Mouse (Mus musculus) ovary, adult 18-20 months (tissue): ENCODE results near the gene Ffar3.
"Not testable (repeated sequence)": the region's sequence is repeated elsewhere in the genome, so short reads cannot be mapped to it uniquely, and the experiment has no call there.

Experiments
- DNase-seq: peaks from one replicate; pipeline ENCODE4 v3.0.0; 2022; ENCODE audit warnings: low spot score, mixed read lengths

Gene Ffar3

DNA sequence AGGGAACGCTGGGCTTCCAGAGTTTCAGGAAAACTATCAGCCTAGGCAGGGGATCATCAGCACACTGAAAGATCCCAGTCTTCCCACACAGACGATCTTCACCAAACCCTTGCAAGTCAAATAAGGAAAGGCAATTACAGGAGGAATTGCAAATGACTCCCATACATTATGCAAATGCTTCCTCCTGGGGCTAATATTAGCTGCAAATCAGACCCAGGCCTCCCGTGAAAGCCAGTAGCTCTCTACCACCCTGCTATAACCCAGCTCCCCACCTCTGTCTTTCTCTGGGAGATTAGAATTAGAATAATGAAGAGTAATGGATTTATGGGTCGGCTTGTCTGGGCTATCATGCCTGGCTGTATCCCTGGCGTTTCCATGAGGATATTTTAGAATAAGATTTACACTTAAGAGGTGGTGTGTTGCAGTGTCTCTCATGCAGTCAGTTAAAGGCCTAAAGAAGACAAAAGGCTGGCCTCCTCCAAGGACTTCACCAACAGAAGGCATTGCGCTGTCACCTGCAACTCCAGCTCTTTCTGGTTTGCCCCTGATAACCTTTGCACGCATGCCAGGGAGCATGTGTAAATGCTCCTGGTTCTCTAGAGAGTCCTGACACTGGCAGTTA, 11.2 kb downstream of the Ffar3 start:
- no peak for DNase-seq

DNA sequence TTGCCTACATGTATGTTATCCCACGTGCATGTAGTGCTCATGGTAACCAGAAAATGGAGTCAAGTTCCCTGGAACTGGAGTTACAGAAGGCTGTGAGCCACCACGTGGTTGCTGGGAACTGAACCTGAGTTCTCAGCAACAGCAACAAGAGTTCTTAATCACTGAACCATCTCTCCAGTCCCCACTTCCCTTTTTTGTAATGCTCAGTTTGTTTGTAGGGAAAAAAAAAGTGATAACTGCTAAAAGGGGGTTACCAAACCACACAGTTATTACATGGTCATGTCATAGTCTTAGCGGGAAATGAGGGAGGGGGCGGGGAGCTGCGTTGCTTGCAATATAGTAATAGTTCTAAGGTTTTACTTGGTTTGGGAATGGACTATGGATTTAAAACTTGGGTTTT, 13.9 kb downstream of the Ffar3 start:
- no peak for DNase-seq

DNA sequence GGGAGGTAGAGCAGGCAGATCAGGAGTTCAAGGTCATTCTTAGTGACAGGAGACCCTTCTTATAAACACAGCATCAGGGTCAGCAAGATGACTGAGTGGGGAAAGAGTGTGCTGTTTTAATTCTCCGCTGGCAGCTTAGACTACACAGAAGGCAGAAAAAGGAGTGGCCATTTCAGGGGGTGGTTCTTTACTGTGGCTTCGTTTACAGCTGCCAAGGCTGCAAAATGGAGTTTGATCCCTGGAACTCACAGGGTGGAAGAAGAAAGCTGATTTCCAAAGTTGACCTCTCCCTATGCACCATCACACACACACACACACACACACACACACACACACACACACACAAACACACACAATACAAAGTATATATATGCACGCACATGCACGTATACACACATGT, 14.6 kb downstream of the Ffar3 start:
- DNase-seq: no peak

DNA sequence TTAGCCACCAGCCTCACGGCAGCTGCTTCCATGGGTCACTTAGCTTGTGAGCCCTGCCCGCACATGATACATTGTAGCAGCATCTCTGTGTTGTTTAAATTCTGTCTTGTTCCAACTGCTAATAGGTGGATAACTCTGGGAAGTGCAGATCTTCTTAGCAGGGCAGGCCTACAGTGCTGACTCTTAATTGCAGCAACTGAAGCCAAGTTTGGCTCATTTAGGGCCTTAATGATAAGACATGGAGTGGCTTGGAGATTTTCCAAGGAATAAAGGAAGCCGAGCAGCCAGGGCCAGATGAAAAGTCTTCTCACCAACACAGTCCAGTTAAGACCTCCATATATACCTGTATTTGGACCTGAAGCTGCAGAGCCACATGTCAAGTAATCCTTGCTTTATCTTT, 15.7 kb downstream of the Ffar3 start:
- DNase-seq: peak; percentile 11

DNA sequence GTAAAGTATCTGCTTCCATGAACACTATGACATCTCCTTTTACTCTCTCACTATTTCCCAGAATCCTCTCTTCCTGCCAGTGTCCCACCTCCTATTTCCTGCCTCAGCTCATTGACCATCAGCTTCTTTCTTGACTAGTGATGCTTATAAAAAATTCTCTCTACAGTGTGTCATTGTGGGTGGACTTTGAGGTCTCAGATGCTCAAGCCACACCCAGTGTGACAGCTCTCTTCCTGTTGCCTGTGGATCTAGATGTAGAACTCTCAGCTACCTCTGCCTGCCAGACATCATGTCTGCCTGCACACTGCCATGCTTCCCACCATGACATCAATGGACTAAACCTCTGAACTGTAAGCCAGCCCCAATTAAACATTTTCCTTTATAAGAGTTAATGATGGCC, 18.7 kb downstream of the Ffar3 start:
- DNase-seq: no peak

DNA sequence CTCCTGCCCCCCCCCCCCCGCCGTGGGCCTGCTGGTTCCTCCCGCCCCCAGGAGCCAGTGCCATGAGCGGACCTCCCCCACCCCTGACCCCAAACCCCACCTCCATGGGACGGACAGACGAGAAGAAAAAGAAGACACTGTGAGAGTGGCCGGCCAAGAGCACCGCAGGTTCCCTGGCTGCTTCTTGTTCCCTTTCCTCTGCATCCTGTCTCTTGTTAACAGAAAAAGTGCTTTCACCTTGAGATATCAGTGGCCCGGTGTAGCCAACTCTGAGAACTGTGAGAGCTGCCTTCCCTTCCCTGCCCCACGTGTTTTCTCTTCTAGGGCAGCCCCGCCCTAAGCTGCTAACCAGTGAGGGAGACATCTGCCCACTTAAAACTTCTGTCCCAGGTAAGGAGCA, 23.3 kb downstream of the Ffar3 start:
- not testable (repeated sequence) for DNase-seq

DNA sequence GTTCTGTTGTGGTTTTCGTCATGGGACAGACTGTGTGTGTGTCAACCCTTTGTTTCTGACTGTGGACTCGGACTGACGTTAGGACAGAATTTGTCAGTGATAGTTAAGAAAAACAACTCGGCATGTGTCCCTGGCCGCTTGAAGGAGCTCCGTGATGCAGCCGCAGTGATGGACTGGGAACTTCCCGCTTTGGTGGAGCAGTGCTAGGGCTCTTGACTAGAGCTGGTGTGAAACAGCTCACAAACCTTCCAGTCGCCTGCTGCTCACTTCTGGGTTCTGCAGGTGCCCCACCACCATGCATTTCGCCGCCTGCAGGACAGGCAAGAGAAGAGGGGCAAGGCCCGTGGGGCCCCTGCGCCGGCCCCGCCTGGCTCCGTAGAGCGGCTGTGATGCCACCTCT, 23.7 kb downstream of the Ffar3 start:
- DNase-seq: no peak

DNA sequence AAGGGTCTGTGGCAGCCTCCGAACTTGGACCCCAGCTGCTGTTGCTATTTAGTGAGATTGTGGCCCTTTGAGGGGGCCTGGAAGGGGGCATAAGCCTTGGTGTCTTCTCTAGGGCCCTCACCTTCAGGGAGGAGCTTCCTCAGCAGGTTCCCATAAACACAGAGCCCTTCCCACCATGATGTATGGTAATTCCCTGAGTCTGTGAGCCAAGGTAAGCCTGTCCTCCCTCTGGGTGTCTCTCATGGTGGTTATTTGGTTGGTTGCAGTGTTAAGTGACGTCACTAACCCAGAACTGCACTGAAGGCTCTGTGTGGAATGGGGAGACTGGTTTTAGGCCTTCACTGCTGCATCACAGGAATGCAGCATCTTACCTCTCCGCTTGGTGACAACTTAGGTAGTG, 26.6 kb downstream of the Ffar3 start:
- no peak for DNase-seq

DNA sequence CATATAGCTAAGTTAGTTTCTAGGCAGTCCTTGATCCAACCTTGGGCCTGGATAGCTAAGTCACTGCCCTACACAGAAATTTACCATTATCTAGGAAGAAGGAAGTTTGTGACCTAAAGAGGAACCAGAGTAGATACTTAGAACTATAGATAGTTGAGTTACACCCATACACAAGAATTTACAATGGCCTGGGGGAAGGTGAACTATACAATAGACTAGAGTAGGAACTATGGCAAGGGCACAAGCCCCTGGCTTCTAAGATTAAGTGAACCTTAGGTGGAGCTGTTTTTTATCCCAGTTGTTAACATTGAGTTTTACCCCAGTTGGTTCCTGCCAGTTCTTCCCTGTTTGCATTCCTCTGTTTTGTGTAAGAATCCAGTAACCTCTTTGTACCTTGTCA, 27.1 kb downstream of the Ffar3 start:
- not testable (repeated sequence) for DNase-seq

DNA sequence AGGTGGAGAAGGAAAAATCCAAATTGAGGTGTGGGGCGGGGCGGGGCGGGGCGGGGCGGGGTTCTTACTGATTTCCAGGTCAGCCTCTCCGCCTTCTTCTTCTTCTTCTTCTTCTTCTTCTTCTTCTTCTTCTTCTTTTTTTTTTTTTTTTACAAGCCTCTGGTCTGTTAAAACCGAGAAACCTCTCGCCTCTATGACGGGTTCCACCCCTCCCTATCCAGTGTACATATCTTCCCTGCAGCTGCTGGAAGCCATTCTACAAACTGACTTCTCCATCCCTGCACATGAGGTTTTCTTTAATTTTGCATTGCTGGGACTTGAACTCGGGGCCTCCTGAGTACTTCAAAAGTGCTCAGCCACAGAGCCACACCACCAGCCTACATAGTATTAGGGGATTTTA, 29.3 kb downstream of the Ffar3 start:
- DNase-seq: no peak

DNA sequence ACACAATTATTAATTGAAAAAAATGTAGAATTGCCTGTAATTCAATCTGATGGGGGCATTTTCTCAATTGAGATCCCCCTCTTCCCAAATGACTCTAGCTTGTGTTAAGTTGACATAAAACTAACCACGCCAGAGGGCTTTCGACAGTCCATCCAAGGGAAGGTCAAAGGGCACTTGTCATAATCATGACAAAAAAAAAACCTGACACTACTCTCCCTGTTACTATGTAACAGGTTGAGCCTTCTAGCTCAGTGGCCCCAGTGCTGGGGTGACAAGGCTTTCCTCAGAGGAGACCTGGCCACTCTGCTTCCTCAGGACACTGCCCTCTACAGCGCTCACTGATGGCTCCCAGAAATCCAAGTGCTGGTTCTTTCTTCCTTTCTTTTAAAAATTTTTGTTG, 31.7 kb downstream of the Ffar3 start:
- no peak for DNase-seq

DNA sequence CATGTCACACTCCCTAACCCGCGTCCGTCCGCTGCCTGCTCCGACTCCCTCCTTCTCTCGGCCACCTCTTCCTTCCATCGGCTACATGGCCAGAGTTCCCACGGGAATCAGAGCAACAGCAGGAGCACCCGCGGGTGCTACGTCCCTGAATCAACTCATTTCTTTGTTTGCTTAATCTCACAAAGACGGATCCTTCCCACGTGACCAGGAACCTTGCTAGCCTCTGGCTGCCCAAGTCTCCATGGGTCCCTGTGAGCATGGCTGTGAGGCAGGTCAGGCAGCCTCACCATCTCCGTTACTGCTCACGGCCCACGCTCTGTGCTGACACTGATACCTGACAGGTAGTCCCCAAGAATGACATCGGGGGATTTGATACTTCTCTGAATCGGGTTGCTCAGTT, 32.3 kb downstream of the Ffar3 start, which contains the start of gene Ffar2:
Gene Ffar2, minus strand, starts transcription at position 101 of the 400 bp plus-strand sequence.
- no peak for DNase-seq

DNA sequence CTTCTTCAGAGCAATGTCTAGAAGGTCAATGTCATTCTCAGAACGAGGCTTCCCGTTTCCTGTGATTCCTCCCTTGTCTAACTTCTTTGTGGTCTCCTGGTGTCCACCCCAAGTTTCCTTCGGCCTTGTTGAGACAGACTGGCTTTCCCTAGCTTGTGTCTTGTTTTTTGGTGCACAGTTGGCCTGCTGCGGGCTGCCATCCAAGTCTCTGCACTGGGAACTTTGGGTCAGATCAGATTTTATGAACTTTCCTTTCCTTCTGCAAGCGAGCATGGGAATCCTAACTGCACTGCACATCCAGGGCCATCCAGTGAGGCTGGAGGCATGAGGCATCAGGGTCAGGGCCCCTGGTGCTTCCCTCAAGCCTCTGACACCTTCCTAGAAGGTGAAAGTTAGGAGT, 34.4 kb downstream of the Ffar3 start:
- DNase-seq: no peak

DNA sequence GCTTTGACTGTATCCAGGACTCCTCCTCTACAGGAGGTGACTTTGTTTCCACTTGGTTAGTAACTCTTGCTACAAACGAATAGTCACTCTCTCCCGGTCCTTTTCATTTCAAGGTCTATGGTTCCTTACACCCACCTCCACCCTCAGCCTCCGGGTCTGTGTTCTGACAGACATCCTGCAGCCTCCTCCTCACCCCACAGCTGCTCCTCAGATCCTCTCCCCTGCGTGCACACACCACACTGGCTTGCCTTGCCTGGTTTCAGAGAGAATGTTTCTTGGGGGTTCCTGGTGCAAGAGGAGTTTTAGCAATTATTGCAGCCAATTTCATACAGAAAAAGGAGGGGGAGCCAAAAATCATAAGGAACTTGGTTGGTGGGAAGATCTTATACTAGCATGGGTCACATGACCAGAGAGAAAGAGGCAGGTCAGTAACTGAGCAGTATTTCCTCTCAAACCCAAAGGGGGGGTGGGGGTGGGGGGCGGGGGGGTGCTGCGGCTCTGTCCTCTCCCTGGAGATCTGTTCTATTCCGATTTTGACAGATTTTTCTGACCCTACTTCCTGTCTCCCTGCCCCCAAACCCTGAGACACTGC, 35.0 kb downstream of the Ffar3 start:
- no peak for DNase-seq

DNA sequence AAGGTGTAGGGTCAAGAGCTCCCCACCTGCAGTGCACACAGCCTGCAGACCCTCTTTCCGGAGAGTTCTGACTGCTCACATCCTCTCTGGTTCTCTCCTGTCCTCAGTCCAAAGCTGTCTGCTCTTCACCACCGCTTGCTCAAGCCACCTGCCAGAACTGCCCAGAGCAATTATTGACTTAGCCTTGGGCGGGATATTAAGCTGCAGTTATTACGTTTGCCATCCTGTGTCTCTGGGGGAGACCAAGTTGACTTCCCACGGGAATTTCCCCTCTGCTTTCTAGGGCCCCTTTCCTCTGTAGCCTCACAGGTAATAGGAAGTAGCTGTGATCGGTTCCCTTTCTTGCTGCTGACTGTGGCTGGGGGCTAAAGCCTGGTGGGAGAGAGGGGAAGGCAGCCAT, 35.8 kb downstream of the Ffar3 start:
- no peak for DNase-seq

DNA sequence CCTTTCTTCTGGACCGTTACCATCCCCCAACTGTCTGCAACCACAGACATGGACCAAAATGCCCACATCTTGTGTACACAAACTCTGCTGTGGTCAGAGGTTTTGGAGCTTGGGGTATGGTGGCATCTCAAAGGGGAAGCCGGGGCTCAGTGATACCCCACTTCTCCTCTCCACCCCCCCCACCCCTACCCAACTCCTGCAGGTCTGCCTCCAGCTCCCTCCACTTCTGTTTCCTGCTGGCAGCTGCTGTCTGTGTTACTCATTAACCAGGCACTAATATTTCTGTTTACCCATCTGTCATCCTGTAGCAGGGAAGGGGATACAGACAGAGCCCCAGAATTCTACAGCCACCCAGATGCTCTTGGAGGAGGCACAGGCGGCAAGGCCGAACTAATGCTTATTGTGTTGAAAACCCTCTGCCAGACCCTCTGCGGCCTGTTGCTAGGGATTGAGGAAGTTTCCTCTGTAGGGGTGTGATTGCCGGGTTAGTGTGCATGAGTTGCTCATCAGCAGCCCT, 43.6 kb downstream of the Ffar3 start:
- no peak for DNase-seq

DNA sequence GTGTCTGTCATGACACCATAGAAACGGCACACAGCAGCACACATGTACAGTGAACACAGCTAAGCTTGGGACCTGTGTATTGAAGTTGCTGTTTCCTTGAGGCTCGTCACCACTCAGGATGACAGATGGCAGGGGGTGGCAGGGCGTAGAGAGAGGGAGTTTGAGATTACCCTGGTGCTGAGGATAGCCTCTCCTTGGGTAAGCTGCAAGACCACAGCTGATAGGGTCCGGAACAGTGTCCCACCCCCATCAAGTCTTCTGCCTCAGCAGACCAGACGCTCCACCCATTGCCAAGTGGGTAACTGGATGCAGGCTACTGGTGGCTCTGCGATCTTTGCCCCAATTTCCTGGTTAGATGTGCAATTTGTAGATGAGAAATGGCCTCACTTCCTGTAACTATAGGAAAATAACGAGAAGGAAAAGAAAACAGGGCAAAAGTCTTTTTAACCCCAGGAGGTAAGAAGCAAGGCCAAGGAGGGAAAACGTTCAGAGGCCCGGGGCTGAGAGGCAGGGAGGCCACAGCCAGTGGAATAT, 44.2 kb downstream of the Ffar3 start:
- DNase-seq: no peak

DNA sequence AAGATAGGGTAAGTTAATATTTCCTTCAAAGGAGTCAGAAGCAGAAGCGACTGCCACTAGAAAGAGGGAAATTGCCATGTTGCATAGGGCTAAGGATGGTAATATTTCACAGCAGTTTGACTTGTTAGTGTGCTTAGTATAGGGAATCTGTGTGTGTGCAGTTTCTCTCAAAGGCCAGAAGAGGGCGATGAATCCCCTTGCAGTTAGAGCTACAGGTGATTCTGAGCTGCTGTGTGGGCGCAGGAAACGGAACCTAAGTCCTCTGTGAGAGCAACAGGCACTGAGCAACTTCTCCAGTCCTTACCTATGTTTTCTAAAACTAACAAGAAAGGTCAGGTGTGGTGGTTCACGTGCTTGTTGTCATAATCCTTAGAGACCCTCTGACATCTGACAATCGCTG, 45.7 kb downstream of the Ffar3 start:
- DNase-seq: no peak

DNA sequence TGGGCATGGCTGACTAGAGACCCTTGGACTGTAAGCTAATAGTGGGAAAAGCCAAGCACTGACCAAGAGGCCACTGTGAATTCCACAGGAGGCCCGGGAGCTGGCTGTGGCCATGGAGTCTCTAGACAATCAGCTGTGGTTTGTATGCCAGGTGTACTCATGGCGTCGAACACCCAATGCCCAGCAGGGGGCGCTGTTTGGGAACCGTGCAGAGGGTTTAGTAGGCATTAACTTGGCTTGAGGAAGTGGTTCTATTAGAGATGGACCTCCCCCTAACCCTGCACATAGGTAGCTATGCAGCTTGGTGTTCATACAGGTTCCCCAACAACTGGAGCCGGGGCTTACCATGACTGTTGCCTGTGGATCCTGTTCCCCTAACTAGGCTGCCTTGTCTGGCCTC, 50.1 kb downstream of the Ffar3 start:
- no peak for DNase-seq
